Mouse (Mus musculus) ES-Bruce4 (cell line): ENCODE data around the gene Pdhb.

ENCODE experiments used
- CTCF ChIP-seq: IDR thresholded peaks from one replicate; pipeline ENCODE4 v1.8.1; 2011; ENCODE audit warnings: low read depth, low read length
- EP300 ChIP-seq: IDR thresholded peaks from 2 replicates; pipeline ENCODE4 v1.6.1; 2011; ENCODE audit warnings: low read depth, low read length; ENCODE audit not compliant: insufficient read depth
- POLR2A ChIP-seq: IDR thresholded peaks from one replicate; pipeline ENCODE4 v1.8.1; 2011; ENCODE audit warnings: low read length; ENCODE audit not compliant: insufficient read depth

- TF ChIP-seq EP300 = no peak
- no peak for TF ChIP-seq CTCF
- no peak for TF ChIP-seq POLR2A
Observed at GRCm38 (mm10) chr14:8191331-8191965, 18.6 kb upstream of the Pdhb start.
